Mouse (Mus musculus) small intestine, adult 2 months (tissue): ENCODE results near the gene Ephb1.

Experiments used
- CTCF ChIP-seq: fragments of 200-500 bp; IDR thresholded peaks from 2 replicates; pipeline ENCODE4 v1.5.1; 2012; ENCODE audit warnings: low read depth, mild to moderate bottlenecking, control low read depth, inconsistent platforms, low read length, moderate library complexity, mixed read lengths; ENCODE audit not compliant: insufficient replicate concordance, insufficient read length; ENCODE audit errors: extremely low read depth
- POLR2A ChIP-seq: fragments of 200-500 bp; IDR thresholded peaks from 2 replicates; pipeline ENCODE4 v1.6.1; 2012; ENCODE audit warnings: low read depth, mild to moderate bottlenecking, control low read depth, inconsistent platforms, low read length, moderate library complexity

GRCm38 (mm10) chr9:102369141-102369540 lies 14.6 kb upstream of the Ephb1 start:
- TF ChIP-seq CTCF = no peak
- TF ChIP-seq POLR2A = no peak
